Mouse (Mus musculus) heart, embryonic 16.5 days (tissue): ENCODE results near the gene Hmox1. TPM values are rescaled to one million over a fixed set of nuclear protein-coding genes. Genes with fewer than 3 reads are reported as not detected.

Experiments
- ATAC-seq: fragments of 200-750 bp; cut with Nextera tagmentation; replicated peaks from 2 replicates; pipeline ENCODE4 v1.8.0; 2017; ENCODE audit warnings: moderate number of reproducible peaks; ENCODE audit not compliant: insufficient read depth, low FRiP score; ENCODE audit errors: extremely low read depth
- H3K27ac ChIP-seq: fragments of 300-500 bp; sonication (generic); 2 replicates; pipeline ENCODE4 v1.5.1; 2014; ENCODE audit warnings: mild to moderate bottlenecking, low read length, control low read depth, moderate library complexity
- H3K27me3 ChIP-seq: fragments of 300-500 bp; sonication (generic); 2 replicates; pipeline ENCODE4 v1.6.1; 2014; ENCODE audit warnings: low read length, mixed read lengths; ENCODE audit not compliant: control insufficient read depth, insufficient read depth
- H3K36me3 ChIP-seq: fragments of 300-500 bp; sonication (generic); 2 replicates; pipeline ENCODE4 v1.6.1; 2014; ENCODE audit not compliant: control insufficient read depth, insufficient read depth
- H3K4me1 ChIP-seq: fragments of 300-500 bp; sonication (generic); 2 replicates; pipeline ENCODE4 v1.6.1; 2014; ENCODE audit warnings: low read length, mixed read lengths; ENCODE audit not compliant: control insufficient read depth, insufficient read depth
- H3K4me2 ChIP-seq: fragments of 300-500 bp; sonication (generic); 2 replicates; pipeline ENCODE4 v1.6.1; 2014; ENCODE audit warnings: low read depth, mild to moderate bottlenecking, control low read depth, low read length
- H3K4me3 ChIP-seq: fragments of 300-500 bp; sonication (generic); 2 replicates; pipeline ENCODE4 v1.5.1; 2014; ENCODE audit warnings: mild to moderate bottlenecking, control low read depth, low read length
- H3K9ac ChIP-seq: fragments of 300-500 bp; sonication (generic); 2 replicates; pipeline ENCODE4 v1.6.1; 2014; ENCODE audit warnings: low read length, control low read depth
- H3K9me3 ChIP-seq: fragments of 300-500 bp; sonication (generic); replicated peaks from 2 replicates; pipeline ENCODE4 v1.6.1; 2016; ENCODE audit warnings: low read length; ENCODE audit not compliant: control insufficient read depth
- WGBS: fragments of 180-500 bp; shearing (Covaris S2); extraction: QIAGEN DNeasy Blood & Tissue Kit; methylation state at CpG from one replicate; pipeline ENCODE4 v1.1.7; 2014; 5-methylcytosine and 5-hydroxymethylcytosine counted together
- polyA plus RNA-seq: library from polyadenylated mRNA; unstranded; fragments of >200 nt; fragmentation: Nextera tagmentation; extraction: Ambion mirVana; gene quantifications from 2 replicates; pipeline ENCODE4 v1.2.1, GENCODE M21; 2015

Gene Hmox1
- polyA plus RNA-seq, 1 experiment from 2014 or later = 17.6 TPM

GRCm38 (mm10) chr8:75135756-75136155, 42.3 kb downstream of the Hmox1 start:
- H3K27me3 ChIP-seq = no peaks in the 10 kb centered on the region
- no peak overlapping the region for H3K4me3 ChIP-seq
- no peak for ATAC-seq
- H3K4me2 ChIP-seq = no peak overlapping the region
- no peaks in the 10 kb centered on the region for H3K9me3 ChIP-seq
- WGBS = 7% methylated on average over 1 of the region's 1 CpGs
- peaks cover 21% of the 10 kb centered on the region for H3K4me1 ChIP-seq
- H3K27ac ChIP-seq = 0 out of 2 replicates have a peak overlapping the region, but pooled peaks have one; percentile 16
- H3K9ac ChIP-seq = no peak overlapping the region; the same call in 1 of the 2 replicates
- no peaks in the 10 kb centered on the region for H3K36me3 ChIP-seq

- H3K9me3 ChIP-seq = no peaks in the 10 kb centered on the region
- WGBS = 39% methylated on average over 2 of the region's 2 CpGs
- H3K27me3 ChIP-seq = no peaks in the 10 kb centered on the region
- H3K27ac ChIP-seq = 0 out of 2 replicates have a peak overlapping the region, but pooled peaks have one; percentile 16
- H3K4me2 ChIP-seq = no peak overlapping the region
- no peak for ATAC-seq
- no peak overlapping the region for H3K4me3 ChIP-seq
- H3K4me1 ChIP-seq = peaks cover 21% of the 10 kb centered on the region
- H3K9ac ChIP-seq = no peak overlapping the region
- no peaks in the 10 kb centered on the region for H3K36me3 ChIP-seq
These were observed 42.8 kb downstream of the Hmox1 start for GRCm38 (mm10) chr8:75136256-75136655.

- H3K4me2 ChIP-seq = no peak overlapping the region
- no peak overlapping the region for H3K4me3 ChIP-seq
- H3K27ac ChIP-seq = no peak overlapping the region
- 67% methylated on average over 3 of the region's 3 CpGs for WGBS
- H3K27me3 ChIP-seq = no peaks in the 10 kb centered on the region
- H3K4me1 ChIP-seq = peaks cover 21% of the 10 kb centered on the region
- no peaks in the 10 kb centered on the region for H3K36me3 ChIP-seq
- H3K9ac ChIP-seq = no peak overlapping the region
- no peaks in the 10 kb centered on the region for H3K9me3 ChIP-seq
- no peak for ATAC-seq
These were observed 44.1 kb downstream of the Hmox1 start for GRCm38 (mm10) chr8:75137536-75137935.

Other genes with a start within 250 kb of the Hmox1 start
- gene Isx, start 220.4 kb upstream of the Hmox1 start, polyA plus RNA-seq = 0.14 and 0.20 TPM in 2 replicates
- gene Hmgxb4, start 100.3 kb upstream of the Hmox1 start, polyA plus RNA-seq = 17.9 and 18.9 TPM in 2 replicates
- gene Tom1, start 59.9 kb upstream of the Hmox1 start, polyA plus RNA-seq = 42.3 and 51.6 TPM in 2 replicates
- gene Mcm5, start 15.9 kb downstream of the Hmox1 start, polyA plus RNA-seq = 82.3 and 87.9 TPM in 2 replicates
- 0.42 and 0.54 TPM in 2 replicates for gene Rasd2, start 120.3 kb downstream of the Hmox1 start, polyA plus RNA-seq